Mouse (Mus musculus) limb, embryonic 13.5 days (tissue): ENCODE results near the gene Gm11444. TPM values are rescaled to one million over a fixed set of nuclear protein-coding genes. Genes with fewer than 3 reads are reported as not detected.

Experiments used
- ATAC-seq: fragments of 200-750 bp; cut with Nextera tagmentation; 2 replicates; pipeline ENCODE4 v1.8.0; 2017; ENCODE audit warnings: low read depth, moderate number of reproducible peaks, moderate TSS enrichment; ENCODE audit not compliant: low FRiP score
- H3K27ac ChIP-seq: fragments of 300-500 bp; sonication (generic); 2 replicates; pipeline ENCODE4 v1.5.1; 2015; ENCODE audit warnings: inconsistent platforms, mild to moderate bottlenecking, moderate library complexity
- H3K27me3 ChIP-seq: fragments of 300-500 bp; sonication (generic); 2 replicates; pipeline ENCODE4 v1.6.1; 2015; ENCODE audit warnings: mild to moderate bottlenecking, inconsistent platforms
- H3K36me3 ChIP-seq: fragments of 300-500 bp; sonication (generic); 2 replicates; pipeline ENCODE4 v1.6.1; 2015; ENCODE audit warnings: inconsistent platforms, mild to moderate bottlenecking, moderate library complexity
- H3K4me1 ChIP-seq: fragments of 300-500 bp; sonication (generic); 2 replicates; pipeline ENCODE4 v1.6.1; 2015; ENCODE audit warnings: inconsistent platforms
- H3K4me2 ChIP-seq: fragments of 300-500 bp; sonication (generic); replicated peaks from 2 replicates; pipeline ENCODE4 v1.6.1; 2015; ENCODE audit warnings: inconsistent platforms, mild to moderate bottlenecking, moderate library complexity
- H3K4me3 ChIP-seq: fragments of 300-500 bp; sonication (generic); 2 replicates; pipeline ENCODE4 v1.5.1; 2015; ENCODE audit warnings: moderate library complexity, mild to moderate bottlenecking, inconsistent platforms
- H3K9ac ChIP-seq: fragments of 300-500 bp; sonication (generic); 2 replicates; pipeline ENCODE4 v1.6.1; 2015; ENCODE audit warnings: mild to moderate bottlenecking, inconsistent platforms
- H3K9me3 ChIP-seq: fragments of 300-500 bp; sonication (generic); 2 replicates; pipeline ENCODE4 v1.6.1; 2016; ENCODE audit warnings: inconsistent platforms
- WGBS: fragments of 180-500 bp; shearing (Covaris S2); methylation state at CpG from one replicate; pipeline ENCODE4 v1.1.7; 2015; 5-methylcytosine and 5-hydroxymethylcytosine counted together
- polyA plus RNA-seq: library from polyadenylated mRNA; unstranded; fragments of >200 nt; fragmentation: Nextera tagmentation; extraction: Ambion mirVana; gene quantifications from 2 replicates; pipeline ENCODE4 v1.2.1, GENCODE M21; 2015

Gm11444 gene
- polyA plus RNA-seq, 1 experiment from 2014 or later = 0.28 TPM

- Histone ChIP-seq H3K4me1 (peaks cover 41% of the 10 kb centered on the region), H3K4me2 (no peak overlapping the region), H3K9me3 (no peaks in the 10 kb centered on the region), H3K36me3 (no peaks in the 10 kb centered on the region), H3K27me3 (peaks cover 88% of the 10 kb centered on the region), H3K27ac (no peak overlapping the region), H3K4me3 (no peak overlapping the region), H3K9ac (no peak overlapping the region)
- WGBS = 86% methylated on average over 9 of the region's 9 CpGs
- no peak for ATAC-seq
Observed at GRCm38 (mm10) chr11:85821659-85822058, 28.5 kb downstream of the Gm11444 start.

GRCm38 (mm10) chr11:85820959-85821358 lies 29.2 kb downstream of the Gm11444 start:
- Histone ChIP-seq H3K4me3 (no peak overlapping the region), H3K36me3 (no peaks in the 10 kb centered on the region), H3K27ac (no peak overlapping the region), H3K9ac (no peak overlapping the region), H3K9me3 (no peaks in the 10 kb centered on the region), H3K4me1 (peaks cover 47% of the 10 kb centered on the region), H3K4me2 (no peak overlapping the region), H3K27me3 (peaks cover 83% of the 10 kb centered on the region)
- 80% methylated on average over 3 of the region's 3 CpGs for WGBS
- no peak for ATAC-seq

GRCm38 (mm10) chr11:85818401-85818800 lies 31.7 kb downstream of the Gm11444 start:
- Histone ChIP-seq H3K27ac (no peak overlapping the region), H3K9ac (no peak overlapping the region), H3K4me1 (peaks cover 59% of the 10 kb centered on the region)

GRCm38 (mm10) chr11:85816471-85816870 lies 33.7 kb downstream of the Gm11444 start:
- no peaks in the 10 kb centered on the region for H3K9me3 ChIP-seq
- no peak for ATAC-seq
- H3K4me1 ChIP-seq = peaks cover 62% of the 10 kb centered on the region
- 14% methylated on average over 5 of the region's 5 CpGs for WGBS
- H3K4me3 ChIP-seq = no peak overlapping the region
- H3K4me2 ChIP-seq = no peak overlapping the region
- no peaks in the 10 kb centered on the region for H3K36me3 ChIP-seq
- H3K27ac ChIP-seq = no peak overlapping the region
- peaks cover 57% of the 10 kb centered on the region for H3K27me3 ChIP-seq
- no peak overlapping the region for H3K9ac ChIP-seq

More at GRCm38 (mm10) chr11:85818401-85818800, 31.7 kb downstream of the Gm11444 start:
- Histone ChIP-seq H3K9me3 (no peaks in the 10 kb centered on the region), H3K27me3 (peaks cover 67% of the 10 kb centered on the region), H3K36me3 (no peaks in the 10 kb centered on the region), H3K4me3 (no peak overlapping the region), H3K4me2 (no peak overlapping the region)
- 52% methylated on average over 3 of the region's 3 CpGs for WGBS
- ATAC-seq = no peak

GRCm38 (mm10) chr11:85814678-85815077 lies 35.5 kb downstream of the Gm11444 start:
- H3K4me1 ChIP-seq = peaks cover 53% of the 10 kb centered on the region
- no peaks in the 10 kb centered on the region for H3K36me3 ChIP-seq
- no peak for ATAC-seq
- H3K27me3 ChIP-seq = peaks cover 58% of the 10 kb centered on the region
- no peak overlapping the region for H3K27ac ChIP-seq
- H3K4me3 ChIP-seq = no peak overlapping the region
- no peak overlapping the region for H3K9ac ChIP-seq
- 22% methylated on average over 4 of the region's 4 CpGs for WGBS
- H3K9me3 ChIP-seq = no peaks in the 10 kb centered on the region
- no peak overlapping the region for H3K4me2 ChIP-seq

- no peak overlapping the region for H3K9ac ChIP-seq
- ATAC-seq = no peak
- H3K27ac ChIP-seq = no peak overlapping the region
- peaks cover 39% of the 10 kb centered on the region for H3K4me1 ChIP-seq
- H3K27me3 ChIP-seq = peaks cover 49% of the 10 kb centered on the region
- no peaks in the 10 kb centered on the region for H3K36me3 ChIP-seq
- H3K9me3 ChIP-seq = no peaks in the 10 kb centered on the region
- 81% methylated on average over 12 of the region's 12 CpGs for WGBS
- H3K4me2 ChIP-seq = no peak overlapping the region
- no peak overlapping the region for H3K4me3 ChIP-seq
Observed at GRCm38 (mm10) chr11:85812201-85812966, 37.7 kb downstream of the Gm11444 start.

GRCm38 (mm10) chr11:85811676-85812075 lies 38.5 kb downstream of the Gm11444 start:
- 89% methylated on average over 5 of the region's 5 CpGs for WGBS
- Histone ChIP-seq H3K27ac (no peak overlapping the region), H3K36me3 (no peaks in the 10 kb centered on the region), H3K4me3 (no peak overlapping the region), H3K9ac (no peak overlapping the region), H3K4me1 (peaks cover 36% of the 10 kb centered on the region), H3K9me3 (no peaks in the 10 kb centered on the region), H3K4me2 (no peak overlapping the region), H3K27me3 (peaks cover 42% of the 10 kb centered on the region)
- ATAC-seq = no peak

GRCm38 (mm10) chr11:85811229-85811628 lies 38.9 kb downstream of the Gm11444 start:
- Histone ChIP-seq H3K9ac (no peak overlapping the region), H3K9me3 (no peaks in the 10 kb centered on the region), H3K4me2 (no peak overlapping the region), H3K27me3 (peaks cover 42% of the 10 kb centered on the region), H3K27ac (no peak overlapping the region), H3K36me3 (no peaks in the 10 kb centered on the region), H3K4me1 (peaks cover 32% of the 10 kb centered on the region), H3K4me3 (no peak overlapping the region)
- WGBS = 60% methylated on average over 4 of the region's 4 CpGs
- no peak for ATAC-seq

- H3K27me3 ChIP-seq = peaks cover 44% of the 10 kb centered on the region
- H3K9ac ChIP-seq = no peak overlapping the region
- peaks cover 6% of the 10 kb centered on the region for H3K4me1 ChIP-seq
- no peaks in the 10 kb centered on the region for H3K9me3 ChIP-seq
- 69% methylated on average over 11 of the region's 11 CpGs for WGBS
- no peak overlapping the region for H3K4me3 ChIP-seq
- H3K27ac ChIP-seq = no peak overlapping the region
- no peak for ATAC-seq
- 0 out of 2 replicates have a peak, but pooled peaks cover 3% of the 10 kb centered on the region for H3K36me3 ChIP-seq
- H3K4me2 ChIP-seq = no peak overlapping the region
Observed at GRCm38 (mm10) chr11:85807353-85807752, 42.8 kb downstream of the Gm11444 start.

- ATAC-seq = no peak
- H3K4me3 ChIP-seq = no peak overlapping the region
- no peak overlapping the region for H3K9ac ChIP-seq
- no peak overlapping the region for H3K4me2 ChIP-seq
- peaks cover 5% of the 10 kb centered on the region; the same call in 1 of the 2 replicates for H3K4me1 ChIP-seq
- peaks cover 40% of the 10 kb centered on the region for H3K27me3 ChIP-seq
- no peaks in the 10 kb centered on the region for H3K9me3 ChIP-seq
- H3K27ac ChIP-seq = no peak overlapping the region
- H3K36me3 ChIP-seq = 0 out of 2 replicates have a peak, but pooled peaks cover 3% of the 10 kb centered on the region
- WGBS = 82% methylated on average over 1 of the region's 1 CpGs
Observed at GRCm38 (mm10) chr11:85805779-85806178, 44.4 kb downstream of the Gm11444 start.

- no peak for ATAC-seq
- H3K9me3 ChIP-seq = no peaks in the 10 kb centered on the region
- no peak overlapping the region for H3K27ac ChIP-seq
- peaks cover 17% of the 10 kb centered on the region; the same call in 1 of the 2 replicates for H3K4me1 ChIP-seq
- H3K4me3 ChIP-seq = no peak overlapping the region
- H3K36me3 ChIP-seq = 0 out of 2 replicates have a peak, but pooled peaks cover 3% of the 10 kb centered on the region
- H3K9ac ChIP-seq = no peak overlapping the region
- H3K27me3 ChIP-seq = peaks cover 45% of the 10 kb centered on the region
- 72% methylated on average over 5 of the region's 5 CpGs for WGBS
- H3K4me2 ChIP-seq = no peak overlapping the region
Observed at GRCm38 (mm10) chr11:85804048-85804447, 46.1 kb downstream of the Gm11444 start.

- no peak overlapping the region for H3K4me3 ChIP-seq
- H3K4me2 ChIP-seq = peak overlapping the region; percentile 39; the same call in 1 of the 2 replicates
- H3K9me3 ChIP-seq = no peaks in the 10 kb centered on the region
- no peak overlapping the region for H3K9ac ChIP-seq
- peaks cover 75% of the 10 kb centered on the region for H3K27me3 ChIP-seq
- H3K4me1 ChIP-seq = peaks cover 17% of the 10 kb centered on the region; the same call in 1 of the 2 replicates
- no peak overlapping the region for H3K27ac ChIP-seq
- no peak for ATAC-seq
- H3K36me3 ChIP-seq = 0 out of 2 replicates have a peak, but pooled peaks cover 3% of the 10 kb centered on the region
- 36% methylated on average over 11 of the region's 11 CpGs for WGBS
Observed at GRCm38 (mm10) chr11:85800380-85800779, 49.8 kb downstream of the Gm11444 start.
